Mouse (Mus musculus): Measurements from ENCODE around the gene Fam193a. TPM values are rescaled to one million over a fixed set of nuclear protein-coding genes. Genes with fewer than 3 reads are reported as not detected.

The Fam193a gene
- polyA plus RNA-seq, 1 experiment from 2014 or later: 17.8 TPM

- no peak overlapping the region for H3K9ac ChIP-seq
- H3K4me2 ChIP-seq (replicated peaks): no peak overlapping the region
- no peaks in the 10 kb centered on the region for H3K9me3 ChIP-seq (replicated peaks)
- H3K4me1 ChIP-seq: no peaks in the 10 kb centered on the region
- no peak overlapping the region for H3K4me3 ChIP-seq
- peaks cover 83% of the 10 kb centered on the region for H3K36me3 ChIP-seq
- no peaks in the 10 kb centered on the region for H3K27me3 ChIP-seq
- ATAC-seq (ENCODE audit: low FRiP score): no peak
- 82% methylated on average over 1 of the region's 1 CpGs for WGBS
- no peak overlapping the region for H3K27ac ChIP-seq
Measured at GRCm38 (mm10) chr5:34433786-34434185, 64.1 kb downstream of the Fam193a start.

GRCm38 (mm10) chr5:34434241-34434640 lies 64.5 kb downstream of the Fam193a start:
- no peak overlapping the region for H3K4me2 ChIP-seq (replicated peaks)
- no peaks in the 10 kb centered on the region for H3K27me3 ChIP-seq
- H3K27ac ChIP-seq: no peak overlapping the region
- no peaks in the 10 kb centered on the region for H3K4me1 ChIP-seq
- no peak overlapping the region for H3K4me3 ChIP-seq
- WGBS: 90% methylated on average over 3 of the region's 3 CpGs
- ATAC-seq (ENCODE audit: low FRiP score): no peak
- no peak overlapping the region for H3K9ac ChIP-seq
- peaks cover 82% of the 10 kb centered on the region for H3K36me3 ChIP-seq
- H3K9me3 ChIP-seq (replicated peaks): no peaks in the 10 kb centered on the region

DNA sequence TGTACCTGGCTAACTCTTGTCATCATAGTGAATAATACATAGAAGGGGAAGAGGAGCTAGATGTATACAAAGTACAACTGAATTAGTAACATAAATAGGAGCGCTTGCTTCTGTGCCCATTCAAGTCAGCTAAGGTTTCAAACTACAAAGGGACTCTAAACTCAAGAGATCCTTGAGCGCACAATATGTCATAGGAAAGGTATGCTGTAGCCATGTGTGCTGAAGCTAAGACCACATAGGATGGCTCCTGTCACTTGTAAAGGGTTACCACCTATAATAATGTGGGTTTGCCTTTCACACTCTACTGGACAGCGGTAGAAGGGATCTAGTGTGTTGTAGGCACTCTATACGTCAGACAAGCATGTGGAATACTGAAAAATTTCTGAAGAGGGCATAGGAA lies 68.3 kb downstream of the Fam193a start:
- Histone ChIP-seq H3K36me3 (peaks cover 76% of the 10 kb centered on the region), H3K4me3 (no peak overlapping the region), H3K4me1 (no peaks in the 10 kb centered on the region), H3K27ac (no peak overlapping the region), H3K9ac (no peak overlapping the region), H3K27me3 (no peaks in the 10 kb centered on the region), H3K4me2 (replicated peaks) (no peak overlapping the region), H3K9me3 (replicated peaks) (no peaks in the 10 kb centered on the region)
- 98% methylated on average over 4 of the region's 4 CpGs for WGBS
- ATAC-seq (ENCODE audit: low FRiP score): no peak

GRCm38 (mm10) chr5:34438659-34439058 lies 68.9 kb downstream of the Fam193a start:
- ATAC-seq (ENCODE audit: low FRiP score): no peak
- Histone ChIP-seq H3K4me3 (no peak overlapping the region), H3K4me1 (no peaks in the 10 kb centered on the region), H3K36me3 (peaks cover 76% of the 10 kb centered on the region), H3K4me2 (replicated peaks) (no peak overlapping the region), H3K27me3 (no peaks in the 10 kb centered on the region), H3K9me3 (replicated peaks) (no peaks in the 10 kb centered on the region), H3K9ac (no peak overlapping the region), H3K27ac (no peak overlapping the region)
- 92% methylated on average over 1 of the region's 1 CpGs for WGBS

DNA sequence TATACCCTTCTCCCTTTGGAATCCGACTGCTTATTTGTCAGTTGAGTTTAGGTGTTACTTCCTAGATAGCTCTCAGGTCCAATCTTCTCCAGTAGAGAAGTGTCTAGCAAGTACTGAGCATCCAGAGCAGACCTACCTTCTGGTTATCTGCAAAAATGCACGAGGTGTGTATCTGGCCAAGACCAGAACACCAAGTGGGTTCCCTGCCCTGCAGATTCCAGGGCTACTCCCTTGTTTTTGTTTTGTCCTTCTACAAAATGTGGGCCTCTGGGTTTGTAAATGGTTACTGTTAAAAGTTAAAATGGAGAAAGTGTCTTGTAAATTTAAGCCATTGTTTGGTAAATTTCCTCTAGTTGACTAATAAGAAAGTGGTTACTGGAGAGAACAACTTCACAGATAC lies 70.0 kb downstream of the Fam193a start:
- Histone ChIP-seq H3K27ac (no peak overlapping the region), H3K9me3 (replicated peaks) (no peaks in the 10 kb centered on the region), H3K4me3 (no peak overlapping the region), H3K9ac (no peak overlapping the region), H3K36me3 (peaks cover 77% of the 10 kb centered on the region), H3K27me3 (no peaks in the 10 kb centered on the region), H3K4me1 (no peaks in the 10 kb centered on the region), H3K4me2 (replicated peaks) (no peak overlapping the region)
- no peak for ATAC-seq (ENCODE audit: low FRiP score)
- WGBS: 95% methylated on average over 2 of the region's 2 CpGs

GRCm38 (mm10) chr5:34441797-34442196 lies 72.1 kb downstream of the Fam193a start:
- H3K27me3 ChIP-seq: no peaks in the 10 kb centered on the region
- no peak overlapping the region for H3K27ac ChIP-seq
- peaks cover 82% of the 10 kb centered on the region for H3K36me3 ChIP-seq
- no peaks in the 10 kb centered on the region for H3K9me3 ChIP-seq (replicated peaks)
- H3K4me2 ChIP-seq (replicated peaks): no peak overlapping the region
- ATAC-seq (ENCODE audit: low FRiP score): no peak
- 95% methylated on average over 2 of the region's 2 CpGs for WGBS
- no peaks in the 10 kb centered on the region for H3K4me1 ChIP-seq
- no peak overlapping the region for H3K4me3 ChIP-seq
- no peak overlapping the region for H3K9ac ChIP-seq

- no peak overlapping the region for H3K9ac ChIP-seq
- H3K36me3 ChIP-seq: peaks cover 67% of the 10 kb centered on the region
- ATAC-seq (ENCODE audit: low FRiP score): no peak
- H3K27me3 ChIP-seq: no peaks in the 10 kb centered on the region
- H3K4me1 ChIP-seq: no peaks in the 10 kb centered on the region
- no peaks in the 10 kb centered on the region for H3K9me3 ChIP-seq (replicated peaks)
- no peak overlapping the region for H3K4me2 ChIP-seq (replicated peaks)
- H3K27ac ChIP-seq: no peak overlapping the region
- no peak overlapping the region for H3K4me3 ChIP-seq
- 85% methylated on average over 9 of the region's 9 CpGs for WGBS
Measured at GRCm38 (mm10) chr5:34446207-34446606, 76.5 kb downstream of the Fam193a start.

DNA sequence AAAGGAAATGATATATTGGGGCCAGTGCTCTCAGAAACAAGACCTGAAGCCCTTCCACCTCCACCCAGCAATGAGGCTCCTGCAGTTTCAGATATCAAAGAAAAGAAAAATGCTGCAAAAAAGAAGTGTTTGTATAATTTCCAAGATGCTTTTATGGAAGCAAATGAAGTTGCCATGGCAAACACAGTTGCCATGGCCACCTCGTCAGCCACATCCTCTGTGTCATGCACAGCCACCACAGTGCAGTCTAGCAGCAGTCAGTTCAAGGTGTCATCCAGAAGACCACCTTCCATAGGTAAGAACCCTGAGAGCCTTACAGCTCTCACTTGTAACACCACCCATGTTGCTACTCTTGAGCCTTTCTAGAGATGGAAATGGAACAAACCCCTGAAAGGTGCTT lies 89.3 kb downstream of the Fam193a start:
- Histone ChIP-seq H3K27me3 (no peaks in the 10 kb centered on the region), H3K4me3 (no peak overlapping the region), H3K27ac (no peak overlapping the region), H3K4me1 (no peaks in the 10 kb centered on the region), H3K36me3 (peaks cover 62% of the 10 kb centered on the region), H3K9me3 (replicated peaks) (no peaks in the 10 kb centered on the region), H3K9ac (no peak overlapping the region), H3K4me2 (replicated peaks) (no peak overlapping the region)
- WGBS: 91% methylated on average over 1 of the region's 1 CpGs
- no peak for ATAC-seq (ENCODE audit: low FRiP score)

DNA sequence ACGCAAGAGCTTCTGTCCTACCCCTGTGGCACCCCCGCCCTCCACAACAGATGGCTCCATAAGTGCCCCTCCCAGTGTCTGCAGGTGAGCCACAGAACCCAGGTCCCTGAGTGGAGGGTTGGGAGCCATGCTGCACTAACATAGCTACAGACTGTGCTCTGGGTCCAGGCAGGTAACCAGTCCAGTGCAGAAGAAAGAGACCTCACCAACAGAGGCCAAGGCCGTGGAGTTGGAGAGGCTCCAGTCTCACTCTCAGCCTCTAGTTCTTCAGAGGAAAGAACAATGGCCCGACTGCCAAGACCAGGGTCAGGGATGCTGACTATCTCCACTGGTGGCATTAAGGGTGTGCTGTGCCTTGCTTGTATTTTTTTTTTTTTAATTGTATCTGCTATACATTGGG lies 91.6 kb downstream of the Fam193a start:
- H3K4me2 ChIP-seq (replicated peaks): no peak overlapping the region
- no peak overlapping the region for H3K27ac ChIP-seq
- ATAC-seq (ENCODE audit: low FRiP score): no peak
- H3K9ac ChIP-seq: no peak overlapping the region
- 96% methylated on average over 4 of the region's 4 CpGs for WGBS
- H3K4me3 ChIP-seq: no peak overlapping the region
- H3K27me3 ChIP-seq: no peaks in the 10 kb centered on the region
- no peaks in the 10 kb centered on the region for H3K9me3 ChIP-seq (replicated peaks)
- no peaks in the 10 kb centered on the region for H3K4me1 ChIP-seq
- H3K36me3 ChIP-seq: peaks cover 85% of the 10 kb centered on the region

GRCm38 (mm10) chr5:34461841-34462240 lies 92.1 kb downstream of the Fam193a start:
- Histone ChIP-seq H3K36me3 (peaks cover 87% of the 10 kb centered on the region), H3K9ac (no peak overlapping the region), H3K4me1 (no peaks in the 10 kb centered on the region), H3K4me3 (no peak overlapping the region), H3K27ac (no peak overlapping the region), H3K27me3 (no peaks in the 10 kb centered on the region), H3K4me2 (replicated peaks) (no peak overlapping the region), H3K9me3 (replicated peaks) (no peaks in the 10 kb centered on the region)
- WGBS: 87% methylated on average over 6 of the region's 6 CpGs
- ATAC-seq (ENCODE audit: low FRiP score): no peak

DNA sequence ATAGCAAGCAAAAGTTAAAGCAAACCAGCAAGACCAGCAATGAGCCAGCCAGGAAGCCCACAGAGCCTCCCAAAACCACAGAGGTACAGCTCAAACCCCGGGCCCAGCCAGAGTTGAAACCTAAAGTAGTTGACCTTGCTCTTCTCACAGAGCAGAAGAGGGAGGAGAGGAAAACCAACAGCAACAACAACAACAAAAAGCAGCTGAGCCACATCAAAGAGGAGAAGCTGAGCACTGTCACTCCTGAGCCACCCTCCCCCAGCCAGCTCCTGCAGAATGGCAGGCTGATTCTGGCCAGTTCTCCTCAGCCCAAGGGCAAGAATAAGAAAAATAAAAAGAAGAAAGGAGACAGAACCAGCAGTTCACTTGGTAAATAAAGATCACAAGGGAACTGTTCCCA lies 96.3 kb downstream of the Fam193a start:
- no peak overlapping the region for H3K4me2 ChIP-seq (replicated peaks)
- H3K27me3 ChIP-seq: no peaks in the 10 kb centered on the region
- ATAC-seq (ENCODE audit: low FRiP score): no peak
- H3K27ac ChIP-seq: no peak overlapping the region
- peaks cover 63% of the 10 kb centered on the region for H3K36me3 ChIP-seq
- no peak overlapping the region for H3K4me3 ChIP-seq
- WGBS: 82% methylated on average over 1 of the region's 1 CpGs
- H3K9ac ChIP-seq: no peak overlapping the region
- no peaks in the 10 kb centered on the region for H3K4me1 ChIP-seq
- no peaks in the 10 kb centered on the region for H3K9me3 ChIP-seq (replicated peaks)

GRCm38 (mm10) chr5:34466648-34467047 lies 96.9 kb downstream of the Fam193a start:
- peaks cover 57% of the 10 kb centered on the region for H3K36me3 ChIP-seq
- no peaks in the 10 kb centered on the region for H3K4me1 ChIP-seq
- no peaks in the 10 kb centered on the region for H3K27me3 ChIP-seq
- WGBS: 98% methylated on average over 2 of the region's 2 CpGs
- no peak for ATAC-seq (ENCODE audit: low FRiP score)
- H3K9me3 ChIP-seq (replicated peaks): no peaks in the 10 kb centered on the region
- H3K27ac ChIP-seq: no peak overlapping the region
- H3K4me2 ChIP-seq (replicated peaks): no peak overlapping the region
- no peak overlapping the region for H3K4me3 ChIP-seq
- H3K9ac ChIP-seq: no peak overlapping the region

DNA sequence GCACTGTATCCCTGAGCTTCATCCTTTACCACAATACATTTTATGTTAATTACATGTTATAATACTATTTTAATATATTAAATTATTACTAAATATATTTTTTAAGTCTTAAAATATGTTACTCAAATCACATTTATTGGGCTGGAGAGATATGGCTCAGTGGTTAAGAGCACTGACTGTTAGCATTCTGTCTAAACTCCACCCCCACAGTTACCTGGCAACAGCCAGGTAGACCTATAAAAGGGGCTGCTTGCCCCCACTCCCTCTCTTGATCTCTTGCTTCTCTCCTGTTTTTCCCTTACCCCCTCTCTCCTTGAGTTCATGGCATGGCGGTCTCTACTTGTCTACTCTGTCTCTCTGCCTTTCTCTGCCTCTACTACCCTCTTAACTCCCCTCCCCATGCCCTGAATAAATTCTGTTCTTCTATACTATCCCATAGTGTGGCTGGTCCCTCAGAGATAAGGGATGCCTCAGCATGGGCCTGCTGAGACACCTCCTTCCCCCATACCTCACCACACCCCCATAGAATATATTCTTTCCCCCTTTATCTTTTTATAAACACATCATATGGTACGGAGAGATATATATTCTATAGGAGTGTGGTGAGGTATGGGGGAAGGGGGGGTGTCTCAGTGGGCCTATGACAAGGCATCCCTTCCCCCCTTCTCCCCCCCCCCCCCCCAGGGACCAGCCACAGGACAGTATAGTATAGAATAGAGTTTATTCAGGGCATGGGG lies 98.5 kb downstream of the Fam193a start:
- no peak for ATAC-seq (ENCODE audit: low FRiP score)
- Histone ChIP-seq H3K27ac (no peak overlapping the region), H3K9me3 (replicated peaks) (no peaks in the 10 kb centered on the region), H3K4me3 (no peak overlapping the region), H3K4me1 (no peaks in the 10 kb centered on the region), H3K4me2 (replicated peaks) (no peak overlapping the region), H3K9ac (no peak overlapping the region), H3K36me3 (peaks cover 47% of the 10 kb centered on the region), H3K27me3 (no peaks in the 10 kb centered on the region)
- WGBS: 95% methylated on average over 2 of the region's 2 CpGs
